Mouse (Mus musculus): ENCODE data around the gene Twf2. TPM values are rescaled to one million over a fixed set of nuclear protein-coding genes. Genes with fewer than 3 reads are reported as not detected.

The Twf2 gene
- polyA plus RNA-seq, 1 experiment, result 176 TPM

GRCm38 (mm10) chr9:106233953-106234352, 31.0 kb downstream of the Twf2 start:
- Histone ChIP-seq H3K27me3 (ENCODE audit: control insufficient read depth, insufficient read depth, low read length) (no peaks in the 10 kb centered on the region), H3K4me3 (ENCODE audit: control insufficient read depth, insufficient read depth, low read length) (no peak overlapping the region), H3K36me3 (ENCODE audit: control insufficient read depth, insufficient read depth, low read length) (peaks cover 20% of the 10 kb centered on the region), H3K4me1 (replicated peaks; ENCODE audit: control insufficient read depth, insufficient read depth, low read length) (no peaks in the 10 kb centered on the region; the same call in 1 of the 2 replicates), H3K27ac (ENCODE audit: control insufficient read depth, insufficient read depth, low read length) (no peak overlapping the region)
- no peak for TF ChIP-seq CTCF (IDR thresholded peaks at IDR 0.05; ENCODE audit: borderline replicate concordance, control insufficient read depth, extremely low read depth, insufficient read depth, low read length, poor library complexity)
- no peak for TF ChIP-seq POLR2A (IDR thresholded peaks at IDR 0.05; ENCODE audit: control insufficient read depth, extremely low read depth, insufficient read depth, low read length, poor library complexity)
- no peak for DNase-seq
- WGBS, result 88% methylated on average over 6 of the region's 6 CpGs

DNA sequence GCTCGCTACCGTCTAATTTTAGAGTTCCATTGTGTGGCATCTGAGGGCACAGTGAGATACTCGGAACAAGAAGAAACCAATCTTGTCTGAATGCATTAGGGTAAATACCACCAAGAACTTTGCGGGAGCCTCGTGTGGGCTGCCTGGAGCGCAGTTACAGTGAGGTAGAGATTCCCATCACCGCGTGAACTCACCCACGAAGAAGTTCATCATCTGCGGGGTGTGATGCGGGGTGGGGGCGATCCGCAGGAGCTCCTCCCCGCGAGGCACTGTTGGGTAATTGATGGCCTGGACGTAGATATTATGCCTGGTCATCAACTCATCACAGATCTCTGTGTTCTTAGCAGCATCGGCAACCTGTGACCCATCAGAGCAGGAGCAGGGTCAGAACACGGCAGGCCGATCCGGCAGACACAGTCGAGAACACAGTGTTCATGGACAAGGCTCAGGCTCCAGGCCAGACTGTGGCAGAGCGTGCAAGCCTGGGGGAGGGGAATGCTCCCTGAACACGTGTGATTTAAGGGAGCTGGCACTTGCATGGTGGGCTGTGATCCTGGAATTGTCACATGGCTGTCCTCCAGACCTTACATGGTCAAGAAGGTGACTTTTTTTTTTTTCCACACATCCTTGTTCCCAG, 32.4 kb downstream of the Twf2 start:
- TF ChIP-seq CTCF (IDR thresholded peaks at IDR 0.05; ENCODE audit: borderline replicate concordance, control insufficient read depth, extremely low read depth, insufficient read depth, low read length, poor library complexity) (no peak), POLR2A (IDR thresholded peaks at IDR 0.05; ENCODE audit: control insufficient read depth, extremely low read depth, insufficient read depth, low read length, poor library complexity) (no peak)
- no peak for DNase-seq
- Histone ChIP-seq H3K4me1 (replicated peaks; ENCODE audit: control insufficient read depth, insufficient read depth, low read length) (no peaks in the 10 kb centered on the region; the same call in 1 of the 2 replicates), H3K27me3 (ENCODE audit: control insufficient read depth, insufficient read depth, low read length) (no peaks in the 10 kb centered on the region), H3K27ac (ENCODE audit: control insufficient read depth, insufficient read depth, low read length) (no peak overlapping the region), H3K4me3 (ENCODE audit: control insufficient read depth, insufficient read depth, low read length) (no peak overlapping the region), H3K36me3 (ENCODE audit: control insufficient read depth, insufficient read depth, low read length) (peaks cover 20% of the 10 kb centered on the region)
- WGBS, result 95% methylated on average over 23 of the region's 23 CpGs

- no peaks in the 10 kb centered on the region for H3K4me1 ChIP-seq (replicated peaks; ENCODE audit: control insufficient read depth, insufficient read depth, low read length)
- H3K4me3 ChIP-seq (ENCODE audit: control insufficient read depth, insufficient read depth, low read length), result no peak overlapping the region
- no peak overlapping the region for H3K27ac ChIP-seq (ENCODE audit: control insufficient read depth, insufficient read depth, low read length)
- H3K36me3 ChIP-seq (ENCODE audit: control insufficient read depth, insufficient read depth, low read length), result peaks cover 28% of the 10 kb centered on the region
- H3K27me3 ChIP-seq (ENCODE audit: control insufficient read depth, insufficient read depth, low read length), result no peaks in the 10 kb centered on the region
- 98% methylated on average over 23 of the region's 23 CpGs for WGBS
- TF ChIP-seq CTCF (IDR thresholded peaks at IDR 0.05; ENCODE audit: borderline replicate concordance, control insufficient read depth, extremely low read depth, insufficient read depth, low read length, poor library complexity) (no peak), POLR2A (IDR thresholded peaks at IDR 0.05; ENCODE audit: control insufficient read depth, extremely low read depth, insufficient read depth, low read length, poor library complexity) (no peak)
- DNase-seq, result no peak
Measured at GRCm38 (mm10) chr9:106236156-106236817, 33.4 kb downstream of the Twf2 start.

DNA sequence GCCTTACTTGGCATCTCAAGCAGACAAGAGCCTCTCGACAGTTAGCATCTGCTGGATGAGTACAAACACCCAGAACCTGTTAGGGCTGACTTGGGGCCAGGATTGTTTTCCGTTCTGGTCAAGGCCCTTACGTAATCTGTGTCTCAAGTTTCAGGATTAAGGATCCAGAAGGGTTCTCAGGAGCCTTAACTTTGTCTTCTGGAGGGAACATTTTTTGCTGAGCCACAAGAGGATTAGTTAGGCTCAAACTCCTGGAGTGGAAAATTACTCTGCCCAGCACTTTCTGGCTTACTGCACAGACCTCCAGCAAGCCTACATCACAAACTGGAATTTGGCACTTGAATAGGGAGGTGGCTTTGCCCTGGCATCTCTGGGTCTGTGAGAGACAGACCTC, 33.9 kb downstream of the Twf2 start:
- no peak overlapping the region for H3K27ac ChIP-seq (ENCODE audit: control insufficient read depth, insufficient read depth, low read length)
- WGBS, result 95% methylated on average over 3 of the region's 3 CpGs
- H3K36me3 ChIP-seq (ENCODE audit: control insufficient read depth, insufficient read depth, low read length), result peaks cover 33% of the 10 kb centered on the region

GRCm38 (mm10) chr9:106237401-106237800, 34.5 kb downstream of the Twf2 start:
- H3K27ac ChIP-seq (ENCODE audit: control insufficient read depth, insufficient read depth, low read length), result no peak overlapping the region
- peaks cover 37% of the 10 kb centered on the region for H3K36me3 ChIP-seq (ENCODE audit: control insufficient read depth, insufficient read depth, low read length)
- 97% methylated on average over 8 of the region's 8 CpGs for WGBS

More for the DNA sequence above, 33.9 kb downstream of the Twf2 start:
- Histone ChIP-seq H3K4me3 (ENCODE audit: control insufficient read depth, insufficient read depth, low read length) (no peak overlapping the region), H3K4me1 (replicated peaks; ENCODE audit: control insufficient read depth, insufficient read depth, low read length) (no peaks in the 10 kb centered on the region), H3K27me3 (ENCODE audit: control insufficient read depth, insufficient read depth, low read length) (no peaks in the 10 kb centered on the region)
- no peak for DNase-seq
- no peak for TF ChIP-seq CTCF (IDR thresholded peaks at IDR 0.05; ENCODE audit: borderline replicate concordance, control insufficient read depth, extremely low read depth, insufficient read depth, low read length, poor library complexity)
- TF ChIP-seq POLR2A (IDR thresholded peaks at IDR 0.05; ENCODE audit: control insufficient read depth, extremely low read depth, insufficient read depth, low read length, poor library complexity), result no peak

DNA sequence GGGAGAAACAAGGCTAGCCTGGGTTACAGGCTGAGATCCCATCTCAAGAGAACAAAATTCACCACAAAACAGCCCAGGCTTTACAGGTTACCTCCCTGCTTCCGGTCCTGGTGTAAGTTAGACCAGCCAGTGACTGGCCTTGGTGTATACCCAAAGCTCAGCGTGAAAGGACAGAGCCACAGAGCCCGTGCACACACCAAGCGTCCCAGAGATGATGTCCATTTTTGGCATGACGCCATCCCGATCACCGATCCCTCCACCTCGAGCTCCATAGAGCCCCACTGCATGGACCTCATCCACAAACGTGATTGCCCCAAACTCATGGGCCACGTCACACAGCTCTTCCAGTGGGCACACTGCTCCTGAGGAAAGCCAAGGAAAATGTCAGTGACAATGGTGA, 35.0 kb downstream of the Twf2 start:
- 97% methylated on average over 10 of the region's 10 CpGs for WGBS
- TF ChIP-seq POLR2A (IDR thresholded peaks at IDR 0.05; ENCODE audit: control insufficient read depth, extremely low read depth, insufficient read depth, low read length, poor library complexity) (no peak), CTCF (IDR thresholded peaks at IDR 0.05; ENCODE audit: borderline replicate concordance, control insufficient read depth, extremely low read depth, insufficient read depth, low read length, poor library complexity) (no peak)
- Histone ChIP-seq H3K4me3 (ENCODE audit: control insufficient read depth, insufficient read depth, low read length) (no peak overlapping the region), H3K4me1 (replicated peaks; ENCODE audit: control insufficient read depth, insufficient read depth, low read length) (no peaks in the 10 kb centered on the region), H3K36me3 (ENCODE audit: control insufficient read depth, insufficient read depth, low read length) (peaks cover 39% of the 10 kb centered on the region), H3K27ac (ENCODE audit: control insufficient read depth, insufficient read depth, low read length) (no peak overlapping the region), H3K27me3 (ENCODE audit: control insufficient read depth, insufficient read depth, low read length) (no peaks in the 10 kb centered on the region)
- no peak for DNase-seq

More at GRCm38 (mm10) chr9:106237401-106237800, 34.5 kb downstream of the Twf2 start:
- DNase-seq, result no peak
- Histone ChIP-seq H3K4me1 (replicated peaks; ENCODE audit: control insufficient read depth, insufficient read depth, low read length) (no peaks in the 10 kb centered on the region), H3K27me3 (ENCODE audit: control insufficient read depth, insufficient read depth, low read length) (no peaks in the 10 kb centered on the region), H3K4me3 (ENCODE audit: control insufficient read depth, insufficient read depth, low read length) (no peak overlapping the region)
- TF ChIP-seq CTCF (IDR thresholded peaks at IDR 0.05; ENCODE audit: borderline replicate concordance, control insufficient read depth, extremely low read depth, insufficient read depth, low read length, poor library complexity) (no peak), POLR2A (IDR thresholded peaks at IDR 0.05; ENCODE audit: control insufficient read depth, extremely low read depth, insufficient read depth, low read length, poor library complexity) (no peak)

Data from thymus, adult 2 months (tissue).